Mouse (Mus musculus): ENCODE measurements around the gene Rpl11. TPM values are rescaled to one million over a fixed set of nuclear protein-coding genes. Genes with fewer than 3 reads are reported as not detected.
A peak's percentile ranks its signal among the peaks of the same experiment; 100 is the strongest.

The Rpl11 gene
- polyA plus RNA-seq, 1 experiment from 2014 or later, result 260 TPM

GRCm38 (mm10) chr4:136033231-136033630, 20.0 kb downstream of the Rpl11 start:
- WGBS (ENCODE audit: insufficient replicate concordance), result 67% methylated on average over 1 of the region's 1 CpGs
- no peak for DNase-seq
- no peaks in the 10 kb centered on the region for H3K9me3 ChIP-seq (ENCODE audit: low read length)
- no peak overlapping the region for H3K4me3 ChIP-seq (ENCODE audit: low read depth, low read length)
- H3K36me3 ChIP-seq (replicated peaks; ENCODE audit: insufficient read depth, low read length), result no peaks in the 10 kb centered on the region
- no peak overlapping the region for H3K4me2 ChIP-seq (ENCODE audit: low read depth, low read length)
- H3K27ac ChIP-seq (ENCODE audit: low read depth), result no peak overlapping the region
- no peak overlapping the region for H3K9ac ChIP-seq (replicated peaks)
- peaks cover 42% of the 10 kb centered on the region for H3K4me1 ChIP-seq (ENCODE audit: insufficient read depth)
- H3K27me3 ChIP-seq (ENCODE audit: insufficient read depth, low read length), result no peaks in the 10 kb centered on the region
- no peak for ATAC-seq
- TF ChIP-seq CTCF (IDR thresholded peaks at IDR 0.05; ENCODE audit: low read depth) (no peak), EP300 (IDR thresholded peaks at IDR 0.05; ENCODE audit: low read depth) (no peak)

- ATAC-seq (peak; percentile 95), DNase-seq (peak; percentile 67)
- Histone ChIP-seq H3K36me3 (replicated peaks; ENCODE audit: insufficient read depth, low read length) (no peaks in the 10 kb centered on the region), H3K4me3 (ENCODE audit: low read depth, low read length) (peak overlapping the region; percentile 19), H3K4me1 (ENCODE audit: insufficient read depth) (peaks cover 52% of the 10 kb centered on the region), H3K9me3 (ENCODE audit: low read length) (no peaks in the 10 kb centered on the region), H3K27me3 (ENCODE audit: insufficient read depth, low read length) (no peaks in the 10 kb centered on the region), H3K27ac (ENCODE audit: low read depth) (peak overlapping the region; percentile 92), H3K9ac (replicated peaks) (peak overlapping the region; percentile 58), H3K4me2 (ENCODE audit: low read depth, low read length) (peak overlapping the region; percentile 66)
- TF ChIP-seq EP300 (IDR thresholded peaks at IDR 0.05; ENCODE audit: low read depth), result peak; percentile 33; the same call in 1 of the 2 replicates
- TF ChIP-seq CTCF (IDR thresholded peaks at IDR 0.05; ENCODE audit: low read depth), result no peak
- WGBS (ENCODE audit: insufficient replicate concordance), result 8% methylated on average over 8 of the region's 8 CpGs
Measured at GRCm38 (mm10) chr4:136030968-136031909, 22.0 kb downstream of the Rpl11 start.

- no peaks in the 10 kb centered on the region for H3K9me3 ChIP-seq (ENCODE audit: low read length)
- peak overlapping the region; percentile 92 for H3K27ac ChIP-seq (ENCODE audit: low read depth)
- 40% methylated on average over 5 of the region's 5 CpGs for WGBS (ENCODE audit: insufficient replicate concordance)
- no peak for DNase-seq
- H3K4me2 ChIP-seq (ENCODE audit: low read depth, low read length), result peak overlapping the region; percentile 68
- no peaks in the 10 kb centered on the region for H3K36me3 ChIP-seq (replicated peaks; ENCODE audit: insufficient read depth, low read length)
- peak overlapping the region; percentile 30 for H3K4me3 ChIP-seq (ENCODE audit: low read depth, low read length)
- H3K4me1 ChIP-seq (ENCODE audit: insufficient read depth), result peaks cover 46% of the 10 kb centered on the region
- peak overlapping the region; percentile 51 for H3K9ac ChIP-seq (replicated peaks)
- H3K27me3 ChIP-seq (ENCODE audit: insufficient read depth, low read length), result no peaks in the 10 kb centered on the region
- no peak for TF ChIP-seq CTCF (IDR thresholded peaks at IDR 0.05; ENCODE audit: low read depth)
- no peak for ATAC-seq
Measured at GRCm38 (mm10) chr4:136028689-136029088, 24.5 kb downstream of the Rpl11 start.

GRCm38 (mm10) chr4:136028132-136028564, 25.1 kb downstream of the Rpl11 start:
- H3K27ac ChIP-seq (ENCODE audit: low read depth), result peak overlapping the region; percentile 92
- WGBS (ENCODE audit: insufficient replicate concordance), result 29% methylated on average over 19 of the region's 19 CpGs
- no peaks in the 10 kb centered on the region for H3K9me3 ChIP-seq (ENCODE audit: low read length)
- no peak for TF ChIP-seq CTCF (IDR thresholded peaks at IDR 0.05; ENCODE audit: low read depth)
- TF ChIP-seq EP300 (IDR thresholded peaks at IDR 0.05; ENCODE audit: low read depth), result no peak
- H3K27me3 ChIP-seq (ENCODE audit: insufficient read depth, low read length), result no peaks in the 10 kb centered on the region
- no peaks in the 10 kb centered on the region for H3K36me3 ChIP-seq (replicated peaks; ENCODE audit: insufficient read depth, low read length)
- peak overlapping the region; percentile 51 for H3K9ac ChIP-seq (replicated peaks)
- H3K4me2 ChIP-seq (ENCODE audit: low read depth, low read length), result peak overlapping the region; percentile 68
- peaks cover 46% of the 10 kb centered on the region for H3K4me1 ChIP-seq (ENCODE audit: insufficient read depth)
- peak overlapping the region; percentile 30 for H3K4me3 ChIP-seq (ENCODE audit: low read depth, low read length)
- ATAC-seq (no peak), DNase-seq (peak; percentile 27)

- Histone ChIP-seq H3K9me3 (ENCODE audit: low read length) (no peaks in the 10 kb centered on the region), H3K9ac (replicated peaks) (0 out of 2 replicates have a peak overlapping the region, but pooled peaks have one; percentile 51), H3K27ac (ENCODE audit: low read depth) (peak overlapping the region; percentile 92), H3K27me3 (ENCODE audit: insufficient read depth, low read length) (no peaks in the 10 kb centered on the region), H3K4me3 (ENCODE audit: low read depth, low read length) (no peak overlapping the region), H3K36me3 (replicated peaks; ENCODE audit: insufficient read depth, low read length) (no peaks in the 10 kb centered on the region), H3K4me1 (ENCODE audit: insufficient read depth) (peaks cover 46% of the 10 kb centered on the region), H3K4me2 (ENCODE audit: low read depth, low read length) (peak overlapping the region; percentile 68)
- 66% methylated on average over 8 of the region's 8 CpGs for WGBS (ENCODE audit: insufficient replicate concordance)
- TF ChIP-seq EP300 (IDR thresholded peaks at IDR 0.05; ENCODE audit: low read depth) (no peak), CTCF (IDR thresholded peaks at IDR 0.05; ENCODE audit: low read depth) (no peak)
- no peak for ATAC-seq
- DNase-seq, result no peak
Measured at GRCm38 (mm10) chr4:136027416-136028131, 25.7 kb downstream of the Rpl11 start.

GRCm38 (mm10) chr4:136025350-136025749, 27.9 kb downstream of the Rpl11 start:
- Histone ChIP-seq H3K36me3 (replicated peaks; ENCODE audit: insufficient read depth, low read length) (no peaks in the 10 kb centered on the region), H3K9me3 (ENCODE audit: low read length) (no peaks in the 10 kb centered on the region), H3K4me3 (ENCODE audit: low read depth, low read length) (no peak overlapping the region), H3K9ac (replicated peaks) (no peak overlapping the region), H3K27ac (ENCODE audit: low read depth) (no peak overlapping the region), H3K4me2 (ENCODE audit: low read depth, low read length) (no peak overlapping the region), H3K4me1 (ENCODE audit: insufficient read depth) (peaks cover 32% of the 10 kb centered on the region), H3K27me3 (ENCODE audit: insufficient read depth, low read length) (no peaks in the 10 kb centered on the region)
- TF ChIP-seq EP300 (IDR thresholded peaks at IDR 0.05; ENCODE audit: low read depth), result no peak
- 0 out of 2 replicates have a peak, but pooled peaks have one; percentile 16 for TF ChIP-seq CTCF (IDR thresholded peaks at IDR 0.05; ENCODE audit: low read depth)
- ATAC-seq (no peak), DNase-seq (no peak)
- 83% methylated on average over 1 of the region's 1 CpGs for WGBS (ENCODE audit: insufficient replicate concordance)
